Mouse (Mus musculus) stomach, postnatal 0 days (tissue): ENCODE results near the gene Zfp418. TPM values are rescaled to one million over a fixed set of nuclear protein-coding genes. Genes with fewer than 3 reads are reported as not detected.

Experiments used
- polyA plus RNA-seq: library from polyadenylated mRNA; unstranded; fragments of >200 nt; fragmentation: Nextera tagmentation; extraction: Ambion mirVana; gene quantifications from 2 replicates; pipeline ENCODE4 v1.2.1, GENCODE M21; 2015

Gene Zfp418
- polyA plus RNA-seq, 1 experiment from 2014 or later, result 1.2 TPM

Other genes starting within 250 kb of the Zfp418 start
- gene Aurkc, start 176.0 kb upstream of the Zfp418 start, polyA plus RNA-seq, result not detected in 2 replicates
- 10.0 and 10.7 TPM in 2 replicates for gene Zfp954, start 49.8 kb upstream of the Zfp418 start, polyA plus RNA-seq
- gene Zfp773, start 34.6 kb upstream of the Zfp418 start, polyA plus RNA-seq, result 0.45 and 0.63 TPM in 2 replicates
- gene Zfp772, start 38.7 kb downstream of the Zfp418 start, polyA plus RNA-seq, result 6.9 and 7.4 TPM in 2 replicates
- gene Vmn2r29, start 76.0 kb downstream of the Zfp418 start, polyA plus RNA-seq, result 0.27 and 0.34 TPM in 2 replicates
- gene Gm45844, start 107.0 kb downstream of the Zfp418 start, polyA plus RNA-seq, result 1.8 and 2.3 TPM in 2 replicates
- 34.6 and 35.5 TPM in 2 replicates for gene Clcn4, start 129.5 kb downstream of the Zfp418 start, polyA plus RNA-seq
- gene Vmn2r30, start 166.3 kb downstream of the Zfp418 start, polyA plus RNA-seq, result 0.01 TPM in 1 of 2 replicates, not detected in the other
- gene Gm45783, start 203.2 kb downstream of the Zfp418 start, polyA plus RNA-seq, result not detected in 2 replicates
- 0.01 TPM in 1 of 2 replicates, not detected in the other for gene Vmn2r31, start 228.4 kb downstream of the Zfp418 start, polyA plus RNA-seq